In genomic region chr4:108349836-108350547, GRCm38 (mm10) we compare ENCODE assay signal across 9 mouse cellular contexts. TPM values are rescaled to one million over a fixed set of nuclear protein-coding genes. Genes with fewer than 3 reads are reported as not detected.
DNase-seq lines count a peak whose midpoint lies in the region; ATAC-seq and TF ChIP-seq lines count a peak whose summit lies in the region.
"Had no signal": no experiment of that assay in that cellular context is flagged by ENCODE, and none has a peak within 500 bp of the region (broad histone marks: within the 10 kb centered on the region; RNA-seq: fewer than 3 reads in every experiment).

No protein-coding gene starts in this region.

- 45% methylated on average over 8 of the region's 8 CpGs for WGBS in hindbrain, embryonic 10.5 days
- 33% methylated on average over 8 of the region's 8 CpGs for WGBS in hindbrain, postnatal 0 days
- WGBS in limb, embryonic 15.5 days = 11% methylated on average over 8 of the region's 8 CpGs

- no peaks in the 10 kb centered on the region for H3K36me3 ChIP-seq in hindbrain, embryonic 10.5 days
- no peaks in the 10 kb centered on the region for H3K36me3 ChIP-seq in hindbrain, postnatal 0 days (ENCODE audit: insufficient read depth, low read length)
- H3K36me3 ChIP-seq in limb, embryonic 15.5 days = no peaks in the 10 kb centered on the region

- H3K4me3 ChIP-seq in hindbrain, embryonic 10.5 days = no peak overlapping the region
- H3K4me3 ChIP-seq in hindbrain, postnatal 0 days (ENCODE audit: low read length) = no peak overlapping the region
- H3K4me3 ChIP-seq in limb, embryonic 15.5 days = no peak overlapping the region
- H3K4me3 ChIP-seq: megakaryocyte, embryonic 14.5 days had no signal

- no peak overlapping the region for H3K9ac ChIP-seq in hindbrain, postnatal 0 days (replicated peaks; ENCODE audit: low read length)
- no peak overlapping the region for H3K9ac ChIP-seq in limb, embryonic 15.5 days

- peak overlapping the region; percentile 85 for H3K27ac ChIP-seq in hindbrain, embryonic 10.5 days
- H3K27ac ChIP-seq in hindbrain, postnatal 0 days = no peak overlapping the region
- peak overlapping the region; percentile 70 for H3K27ac ChIP-seq in limb, embryonic 15.5 days

- peaks cover 60% of the 10 kb centered on the region for H3K4me1 ChIP-seq in hindbrain, embryonic 10.5 days (replicated peaks)
- peaks cover 5% of the 10 kb centered on the region for H3K4me1 ChIP-seq in hindbrain, postnatal 0 days (ENCODE audit: insufficient read depth, low read length)
- peaks cover 43% of the 10 kb centered on the region for H3K4me1 ChIP-seq in limb, embryonic 15.5 days

- no peak for ATAC-seq in hindbrain, postnatal 0 days
- no peak for ATAC-seq in limb, embryonic 15.5 days (ENCODE audit: insufficient number of reproducible peaks, low FRiP score, low TSS enrichment, low read depth)

- no peak for DNase-seq in hindbrain, embryonic 10.5 days (ENCODE audit: low spot score)
- DNase-seq in hindbrain, postnatal 0 days (ENCODE audit: low spot score) = no peak
- peak; percentile 59 for DNase-seq in CD4-positive helper T cell, adult 2 months (ENCODE audit: low read depth, low spot score)
- DNase-seq in ZHBTc4 (ENCODE audit: low read depth, low spot score) = peak; percentile 62
- no peak for DNase-seq in thymus, postnatal 0 days (ENCODE audit: low spot score)
- no peak for DNase-seq in thymus, postnatal 4 days
- DNase-seq: kidney, adult 8-10 months had no signal

- no peaks in the 10 kb centered on the region for H3K9me3 ChIP-seq in hindbrain, embryonic 10.5 days
- no peaks in the 10 kb centered on the region for H3K9me3 ChIP-seq in hindbrain, postnatal 0 days (ENCODE audit: low read length)
- no peaks in the 10 kb centered on the region for H3K9me3 ChIP-seq in limb, embryonic 15.5 days
- H3K9me3 ChIP-seq: megakaryocyte, embryonic 14.5 days had no signal

- no peaks in the 10 kb centered on the region for H3K27me3 ChIP-seq in hindbrain, embryonic 10.5 days (ENCODE audit: insufficient read depth, poor library complexity, severe bottlenecking)
- H3K27me3 ChIP-seq in hindbrain, postnatal 0 days (ENCODE audit: insufficient read depth, low read length) = no peaks in the 10 kb centered on the region
- no peaks in the 10 kb centered on the region for H3K27me3 ChIP-seq in limb, embryonic 15.5 days
- H3K27me3 ChIP-seq: megakaryocyte, embryonic 14.5 days had no signal

- H3K4me2 ChIP-seq in hindbrain, postnatal 0 days (ENCODE audit: low read depth, low read length) = no peak overlapping the region
- no peak overlapping the region for H3K4me2 ChIP-seq in limb, embryonic 15.5 days

- no peak for TF ChIP-seq CTCF in hindbrain, postnatal 0 days (IDR thresholded peaks at IDR 0.05; ENCODE audit: low read depth)

RNA-seq across cellular contexts. Expression of gene Coa7, which starts 22.1 kb away (rescaled TPM):
- 65.2 and 68.6 TPM in 2 replicates for polyA plus RNA-seq in hindbrain, embryonic 10.5 days (2016; fragmentation: Nextera tagmentation; extraction: Ambion mirVana)
- 31.7 and 35.9 TPM in 2 replicates for total RNA-seq in hindbrain, postnatal 0 days (2014; rRNA removed)
- polyA plus RNA-seq in hindbrain, postnatal 0 days (2015; fragmentation: Nextera tagmentation; extraction: Ambion mirVana) = 50.8 and 54.2 TPM in 2 replicates
- 38.0 and 40.3 TPM in 2 replicates for polyA plus RNA-seq in limb, embryonic 15.5 days (2015; fragmentation: Nextera tagmentation; extraction: Ambion mirVana)
- polyA plus RNA-seq in thymus, postnatal 0 days (2015; fragmentation: Nextera tagmentation; extraction: Ambion mirVana) = 49.4 and 50.9 TPM in 2 replicates

RNA-seq across cellular contexts. Expression of gene Shisal2a, which starts 33.2 kb away (rescaled TPM):
- polyA plus RNA-seq in hindbrain, embryonic 10.5 days (2016; fragmentation: Nextera tagmentation; extraction: Ambion mirVana) = 1.1 and 2.4 TPM in 2 replicates
- total RNA-seq in hindbrain, postnatal 0 days (2014; rRNA removed) = 0.47 and 1.8 TPM in 2 replicates
- polyA plus RNA-seq in hindbrain, postnatal 0 days (2015; fragmentation: Nextera tagmentation; extraction: Ambion mirVana) = 6.7 and 8.1 TPM in 2 replicates
- polyA plus RNA-seq in limb, embryonic 15.5 days (2015; fragmentation: Nextera tagmentation; extraction: Ambion mirVana) = 1.8 and 1.9 TPM in 2 replicates
- polyA plus RNA-seq in thymus, postnatal 0 days (2015; fragmentation: Nextera tagmentation; extraction: Ambion mirVana) = not detected in 2 replicates

RNA-seq across cellular contexts. Expression of gene Zyg11b, which starts 49.1 kb away (rescaled TPM):
- polyA plus RNA-seq in hindbrain, embryonic 10.5 days (2016; fragmentation: Nextera tagmentation; extraction: Ambion mirVana) = 13.0 and 17.0 TPM in 2 replicates
- total RNA-seq in hindbrain, postnatal 0 days (2014; rRNA removed) = 108 and 115 TPM in 2 replicates
- polyA plus RNA-seq in hindbrain, postnatal 0 days (2015; fragmentation: Nextera tagmentation; extraction: Ambion mirVana) = 22.0 and 24.0 TPM in 2 replicates
- polyA plus RNA-seq in limb, embryonic 15.5 days (2015; fragmentation: Nextera tagmentation; extraction: Ambion mirVana) = 9.0 and 10.6 TPM in 2 replicates
- polyA plus RNA-seq in thymus, postnatal 0 days (2015; fragmentation: Nextera tagmentation; extraction: Ambion mirVana) = 8.0 and 9.5 TPM in 2 replicates

RNA-seq across cellular contexts. Expression of gene Gpx7, which starts 56.8 kb away (rescaled TPM):
- polyA plus RNA-seq in hindbrain, embryonic 10.5 days (2016; fragmentation: Nextera tagmentation; extraction: Ambion mirVana) = 45.9 and 56.0 TPM in 2 replicates
- 36.5 and 47.2 TPM in 2 replicates for total RNA-seq in hindbrain, postnatal 0 days (2014; rRNA removed)
- polyA plus RNA-seq in hindbrain, postnatal 0 days (2015; fragmentation: Nextera tagmentation; extraction: Ambion mirVana) = 38.6 and 38.9 TPM in 2 replicates
- 125 and 133 TPM in 2 replicates for polyA plus RNA-seq in limb, embryonic 15.5 days (2015; fragmentation: Nextera tagmentation; extraction: Ambion mirVana)
- polyA plus RNA-seq in thymus, postnatal 0 days (2015; fragmentation: Nextera tagmentation; extraction: Ambion mirVana) = 7.1 and 7.3 TPM in 2 replicates

Comparison
In these comparisons a context has a peak if more than half of its experiments do, and no peak if none do; other contexts are left out.
1. DNase-seq: peak in CD4-positive helper T cell, adult 2 months (single experiment) and ZHBTc4 (single experiment); none in hindbrain, embryonic 10.5 days (single experiment), hindbrain, postnatal 0 days (single experiment), thymus, postnatal 0 days (single experiment) and thymus, postnatal 4 days (single experiment).